Comparison of ENCODE assay signal across 11 mouse cellular contexts in the genomic region with DNA sequence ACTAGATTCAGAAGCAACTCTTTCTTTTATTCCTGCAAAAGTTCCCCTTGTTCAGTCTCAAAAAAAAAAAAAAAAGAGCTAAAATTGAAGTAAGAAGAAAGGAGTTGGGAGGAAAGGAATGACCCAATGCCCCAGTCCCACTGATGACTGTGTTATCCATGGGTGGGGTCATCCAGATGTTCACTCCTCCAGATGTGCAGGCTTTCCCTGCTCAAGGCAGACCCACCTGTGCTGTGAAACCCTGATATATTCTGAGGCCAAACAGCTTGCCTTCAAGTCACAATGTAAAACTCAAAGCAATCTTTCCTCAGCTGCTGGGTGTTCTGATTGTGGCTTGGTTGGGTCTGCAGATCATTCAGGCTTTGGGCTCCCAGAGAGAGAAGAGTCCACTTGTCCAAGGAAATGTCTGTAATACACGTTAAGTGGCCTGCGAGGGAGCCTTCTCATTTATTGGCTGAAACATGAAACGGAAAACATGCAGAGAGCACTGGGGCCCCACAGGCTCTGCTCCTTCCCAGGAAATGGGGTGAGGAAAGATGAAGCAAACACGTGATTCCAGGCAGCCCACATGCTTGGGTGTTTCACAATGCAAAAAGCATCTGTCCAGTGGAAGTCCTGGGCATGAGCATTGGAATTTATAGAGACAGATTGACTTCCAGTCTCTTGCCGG.
A peak's percentile ranks its signal among the peaks of the same experiment; 100 is the strongest.
DNase-seq lines count a peak whose midpoint lies in the region; ATAC-seq lines count a peak whose summit lies in the region.
"Had no signal": no experiment of that assay in that cellular context is flagged by ENCODE, and none has a peak within 500 bp of the region (broad histone marks: within the 10 kb centered on the region; RNA-seq: fewer than 3 reads in every experiment).

No protein-coding gene starts in this region.

- no peak overlapping the region for H3K9ac ChIP-seq in heart, embryonic 12.5 days
- H3K9ac ChIP-seq in forebrain, embryonic 12.5 days = no peak overlapping the region
- H3K9ac ChIP-seq: midbrain, embryonic 13.5 days had no signal

- peaks cover 8% of the 10 kb centered on the region for H3K4me1 ChIP-seq in heart, embryonic 12.5 days (replicated peaks)
- no peaks in the 10 kb centered on the region for H3K4me1 ChIP-seq in forebrain, embryonic 12.5 days
- H3K4me1 ChIP-seq: midbrain, embryonic 13.5 days had no signal

- H3K4me2 ChIP-seq in heart, embryonic 12.5 days = no peak overlapping the region
- no peak overlapping the region for H3K4me2 ChIP-seq in forebrain, embryonic 12.5 days
- H3K4me2 ChIP-seq: midbrain, embryonic 13.5 days had no signal

- H3K36me3 ChIP-seq in heart, embryonic 12.5 days = no peaks in the 10 kb centered on the region
- no peaks in the 10 kb centered on the region for H3K36me3 ChIP-seq in forebrain, embryonic 12.5 days (replicated peaks)
- H3K36me3 ChIP-seq: midbrain, embryonic 13.5 days had no signal

- H3K27ac ChIP-seq in heart, embryonic 12.5 days (ENCODE audit: poor library complexity, severe bottlenecking) = no peak overlapping the region
- no peak overlapping the region for H3K27ac ChIP-seq in forebrain, embryonic 12.5 days
- H3K27ac ChIP-seq: midbrain, embryonic 13.5 days had no signal

- no peak for ATAC-seq in heart, embryonic 12.5 days (ENCODE audit: insufficient number of reproducible peaks, low FRiP score)
- no peak for ATAC-seq in forebrain, embryonic 12.5 days (ENCODE audit: low FRiP score)
- ATAC-seq: midbrain, embryonic 13.5 days had no signal

- H3K4me3 ChIP-seq in heart, embryonic 12.5 days = no peak overlapping the region
- H3K4me3 ChIP-seq in forebrain, embryonic 12.5 days (replicated peaks) = no peak overlapping the region
- H3K4me3 ChIP-seq: midbrain, embryonic 13.5 days had no signal

- WGBS in heart, embryonic 12.5 days = 47% methylated on average over 5 of the region's 5 CpGs
- WGBS in forebrain, embryonic 12.5 days = 69% methylated on average over 5 of the region's 5 CpGs

- H3K9me3 ChIP-seq in heart, embryonic 12.5 days (replicated peaks) = 0 out of 2 replicates have a peak, but pooled peaks cover 2% of the 10 kb centered on the region
- H3K9me3 ChIP-seq in forebrain, embryonic 12.5 days = no peaks in the 10 kb centered on the region

- H3K27me3 ChIP-seq in heart, embryonic 12.5 days (replicated peaks) = no peaks in the 10 kb centered on the region
- H3K27me3 ChIP-seq in forebrain, embryonic 12.5 days = no peaks in the 10 kb centered on the region
- H3K27me3 ChIP-seq: midbrain, embryonic 13.5 days had no signal

- intact Hi-C loops in heart, postnatal 10 days (cut with DNase I) = no loop called here

- DNase-seq in heart, adult 18-20 months = peak; percentile 48 to 72
- DNase-seq in embryo, embryonic 10.5 days (ENCODE audit: low spot score) = peak; percentile 36
- peak; percentile 30 to 36 for DNase-seq in heart, postnatal 10 days
- DNase-seq in lung, postnatal 36 days = peak; percentile 57
- DNase-seq in c-Kit-positive CD71-positive TER-119-positive erythroid progenitor cells, embryonic 14.5 days (ENCODE audit: low spot score) = no peak
- no peak for DNase-seq in thymus, postnatal 4 days
- DNase-seq: layer of hippocampus, adult 9-11 months; right cerebral cortex, postnatal 25 days had no signal

Comparison
In these comparisons a context has a peak if more than half of its experiments do, and no peak if none do; other contexts are left out.
1. DNase-seq: peak in heart, adult 18-20 months (2 of 2), embryo, embryonic 10.5 days (single experiment), heart, postnatal 10 days (2 of 2) and lung, postnatal 36 days (single experiment); none in c-Kit-positive CD71-positive TER-119-positive erythroid progenitor cells, embryonic 14.5 days (single experiment) and thymus, postnatal 4 days (single experiment).